Mouse (Mus musculus): ENCODE measurements around the gene E2f8. TPM values are rescaled to one million over a fixed set of nuclear protein-coding genes. Genes with fewer than 3 reads are reported as not detected.

Gene E2f8
- polyA plus RNA-seq, 1 experiment: 19.7 TPM

GRCm38 (mm10) chr7:48880591-48881481, 560 bp downstream of the E2f8 start:
- H3K4me3 ChIP-seq: peak overlapping the region; percentile 75
- H3K79me2 ChIP-seq (ENCODE audit: control insufficient read depth, insufficient read depth): peaks cover 45% of the 10 kb centered on the region
- H3ac ChIP-seq (ENCODE audit: control insufficient read depth, insufficient read length): peak overlapping the region; percentile 20
- TF ChIP-seq E2F4 (IDR thresholded peaks at IDR 0.05; ENCODE audit: insufficient read depth): peak; percentile 83
- peak in 1 of 3 experiments; percentile 28 for TF ChIP-seq MYOD1 (IDR thresholded peaks at IDR 0.05; ENCODE audit: control insufficient read depth in 1 of 3, insufficient read length in 2 of 3, low read depth in 2 of 3)
- TF ChIP-seq MYOG (IDR thresholded peaks at IDR 0.05; ENCODE audit: control insufficient read depth in 1 of 3, insufficient read depth in 1 of 3, insufficient read length in 2 of 3, low read depth in 2 of 3): peak in 1 of 3 experiments; percentile 21
- no peak for TF ChIP-seq TCF12 (IDR thresholded peaks at IDR 0.05; ENCODE audit: insufficient read depth, poor library complexity, severe bottlenecking)
- no peak for TF ChIP-seq SRF (IDR thresholded peaks at IDR 0.05; ENCODE audit: control insufficient read depth, insufficient read length, low read depth)
- no peak for TF ChIP-seq CEBPB (IDR thresholded peaks at IDR 0.05; ENCODE audit: insufficient read depth, poor library complexity, severe bottlenecking)
- peak; percentile 50 for TF ChIP-seq POLR2AphosphoS2 (IDR thresholded peaks at IDR 0.05; ENCODE audit: insufficient read length, low read depth)
- TF ChIP-seq MAX (IDR thresholded peaks at IDR 0.05; ENCODE audit: low read depth): no peak
- TF ChIP-seq USF1 (IDR thresholded peaks at IDR 0.05; ENCODE audit: low read depth): no peak
- no peak for TF ChIP-seq TCF3 (IDR thresholded peaks at IDR 0.05; ENCODE audit: insufficient read length, low read depth)
- TF ChIP-seq POLR2A (IDR thresholded peaks at IDR 0.05; ENCODE audit: insufficient read length, low read depth): peak; percentile 62
- H3K36me3 ChIP-seq (ENCODE audit: control insufficient read depth, insufficient read depth): peaks cover 15% of the 10 kb centered on the region
- H3K4me2 ChIP-seq (ENCODE audit: low read depth): peak overlapping the region; percentile 99
- no peaks in the 10 kb centered on the region for H3K27me3 ChIP-seq (ENCODE audit: control insufficient read depth, insufficient read depth, insufficient read length)

GRCm38 (mm10) chr7:48879574-48879973, 1.8 kb downstream of the E2f8 start:
- peak overlapping the region; percentile 99 for H3K4me2 ChIP-seq (ENCODE audit: low read depth)
- H3K4me3 ChIP-seq: peak overlapping the region; percentile 75
- TF ChIP-seq USF1 (IDR thresholded peaks at IDR 0.05; ENCODE audit: low read depth) (peak; percentile 76), E2F4 (IDR thresholded peaks at IDR 0.05; ENCODE audit: insufficient read depth) (no peak), SRF (IDR thresholded peaks at IDR 0.05; ENCODE audit: control insufficient read depth, insufficient read length, low read depth) (no peak), MAX (IDR thresholded peaks at IDR 0.05; ENCODE audit: low read depth) (no peak), TCF3 (IDR thresholded peaks at IDR 0.05; ENCODE audit: insufficient read length, low read depth) (no peak)
- no peak overlapping the region for H3ac ChIP-seq (ENCODE audit: control insufficient read depth, insufficient read length)
- H3K36me3 ChIP-seq (ENCODE audit: control insufficient read depth, insufficient read depth): peaks cover 25% of the 10 kb centered on the region
- H3K79me2 ChIP-seq (ENCODE audit: control insufficient read depth, insufficient read depth): peaks cover 49% of the 10 kb centered on the region
- no peaks in the 10 kb centered on the region for H3K27me3 ChIP-seq (ENCODE audit: control insufficient read depth, insufficient read depth, insufficient read length)

DNA sequence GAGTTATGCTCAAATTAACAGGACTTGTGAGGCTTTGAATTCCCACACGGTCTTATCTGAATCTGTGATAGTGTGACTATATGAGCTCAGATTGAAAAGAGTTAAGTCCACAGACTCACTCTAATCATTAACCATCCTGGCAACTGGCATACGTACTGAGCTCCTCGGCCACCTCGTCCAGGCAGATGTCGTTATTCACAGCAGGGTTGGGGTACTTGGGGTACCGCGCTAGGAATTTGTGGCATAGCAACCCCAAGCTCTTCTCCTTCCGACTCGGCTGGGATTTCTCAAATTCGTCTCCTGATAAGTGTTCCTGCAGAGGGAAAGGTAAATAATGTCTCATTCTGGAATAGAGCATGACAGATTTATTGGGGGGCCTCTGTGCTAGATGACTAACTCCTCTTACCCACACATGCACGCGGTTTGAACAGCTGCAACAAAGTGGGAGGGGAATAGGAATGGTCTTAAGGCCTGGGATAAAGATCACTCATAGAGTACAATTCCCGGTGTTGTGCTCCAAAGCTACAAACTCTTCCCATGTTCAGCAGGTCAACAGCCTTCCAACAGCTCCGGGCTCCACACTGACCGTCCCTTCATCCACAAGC, 3.5 kb downstream of the E2f8 start:
- no peaks in the 10 kb centered on the region for H3K27me3 ChIP-seq (ENCODE audit: control insufficient read depth, insufficient read depth, insufficient read length)
- TF ChIP-seq POLR2AphosphoS2 (IDR thresholded peaks at IDR 0.05; ENCODE audit: insufficient read length, low read depth) (peak; percentile 65), MYOD1 (IDR thresholded peaks at IDR 0.05; ENCODE audit: control insufficient read depth in 1 of 3, insufficient read length in 2 of 3, low read depth in 2 of 3) (peak; percentile 46 to 93 (median 90)), SRF (IDR thresholded peaks at IDR 0.05; ENCODE audit: control insufficient read depth, insufficient read length, low read depth) (no peak), TCF12 (IDR thresholded peaks at IDR 0.05; ENCODE audit: insufficient read depth, poor library complexity, severe bottlenecking) (peak; percentile 80), POLR2A (IDR thresholded peaks at IDR 0.05; ENCODE audit: insufficient read length, low read depth) (peak; percentile 42), TCF3 (IDR thresholded peaks at IDR 0.05; ENCODE audit: insufficient read length, low read depth) (peak; percentile 22), MAX (IDR thresholded peaks at IDR 0.05; ENCODE audit: low read depth) (no peak), MYOG (IDR thresholded peaks at IDR 0.05; ENCODE audit: control insufficient read depth in 1 of 3, insufficient read depth in 1 of 3, insufficient read length in 2 of 3, low read depth in 2 of 3) (peak in 2 of 3 experiments; percentile 63 to 86)
- peaks cover 32% of the 10 kb centered on the region for H3K36me3 ChIP-seq (ENCODE audit: control insufficient read depth, insufficient read depth)
- H3K4me2 ChIP-seq (ENCODE audit: low read depth): peak overlapping the region; percentile 99
- no peak overlapping the region for H3ac ChIP-seq (ENCODE audit: control insufficient read depth, insufficient read length)
- H3K4me3 ChIP-seq: peak overlapping the region; percentile 75
- peaks cover 53% of the 10 kb centered on the region for H3K79me2 ChIP-seq (ENCODE audit: control insufficient read depth, insufficient read depth)

- no peak overlapping the region for H3ac ChIP-seq (ENCODE audit: control insufficient read depth, insufficient read length)
- peaks cover 53% of the 10 kb centered on the region for H3K79me2 ChIP-seq (ENCODE audit: control insufficient read depth, insufficient read depth)
- TF ChIP-seq POLR2A (IDR thresholded peaks at IDR 0.05; ENCODE audit: insufficient read length, low read depth) (no peak), USF1 (IDR thresholded peaks at IDR 0.05; ENCODE audit: low read depth) (no peak)
- peak overlapping the region; percentile 75 for H3K4me3 ChIP-seq
- no peaks in the 10 kb centered on the region for H3K27me3 ChIP-seq (ENCODE audit: control insufficient read depth, insufficient read depth, insufficient read length)
- peak overlapping the region; percentile 99 for H3K4me2 ChIP-seq (ENCODE audit: low read depth)
- peaks cover 45% of the 10 kb centered on the region for H3K36me3 ChIP-seq (ENCODE audit: control insufficient read depth, insufficient read depth)
Measured at GRCm38 (mm10) chr7:48876526-48876925, 4.9 kb downstream of the E2f8 start.

DNA sequence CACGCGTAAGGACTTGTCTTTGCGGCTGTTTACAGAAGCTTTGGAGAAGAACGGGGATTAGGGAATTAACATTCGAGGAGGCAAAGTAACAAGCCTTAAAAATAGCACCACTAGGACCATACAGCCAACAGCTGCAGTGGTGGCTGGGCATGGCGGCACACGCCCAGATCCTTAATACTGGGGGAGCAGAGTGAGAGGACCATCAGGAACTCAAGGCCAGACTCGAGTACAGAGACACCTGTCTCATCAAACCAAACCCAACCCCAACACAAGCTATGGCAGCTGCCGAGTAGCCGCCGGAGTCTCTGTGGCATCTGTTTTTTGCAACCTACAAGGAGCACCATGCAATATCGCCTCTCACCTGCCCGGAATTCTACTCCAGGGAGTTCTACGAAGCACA, 6.3 kb downstream of the E2f8 start:
- Histone ChIP-seq H3ac (ENCODE audit: control insufficient read depth, insufficient read length) (no peak overlapping the region), H3K27me3 (ENCODE audit: control insufficient read depth, insufficient read depth, insufficient read length) (no peaks in the 10 kb centered on the region), H3K79me2 (ENCODE audit: control insufficient read depth, insufficient read depth) (peaks cover 47% of the 10 kb centered on the region), H3K36me3 (ENCODE audit: control insufficient read depth, insufficient read depth) (peaks cover 58% of the 10 kb centered on the region), H3K4me2 (ENCODE audit: low read depth) (no peak overlapping the region), H3K4me3 (no peak overlapping the region)
- TF ChIP-seq MYOG (IDR thresholded peaks at IDR 0.05; ENCODE audit: control insufficient read depth in 1 of 3, insufficient read depth in 1 of 3, insufficient read length in 2 of 3, low read depth in 2 of 3): peak; percentile 72 to 97 (median 92)
- TF ChIP-seq TCF12 (IDR thresholded peaks at IDR 0.05; ENCODE audit: insufficient read depth, poor library complexity, severe bottlenecking): peak; percentile 56
- TF ChIP-seq MYOD1 (IDR thresholded peaks at IDR 0.05; ENCODE audit: control insufficient read depth in 1 of 3, insufficient read length in 2 of 3, low read depth in 2 of 3): peak; percentile 40 to 95 (median 89)
- TF ChIP-seq CEBPB (IDR thresholded peaks at IDR 0.05; ENCODE audit: insufficient read depth, poor library complexity, severe bottlenecking): no peak
- peak; percentile 32 for TF ChIP-seq POLR2AphosphoS2 (IDR thresholded peaks at IDR 0.05; ENCODE audit: insufficient read length, low read depth)
- peak; percentile 74 for TF ChIP-seq TCF3 (IDR thresholded peaks at IDR 0.05; ENCODE audit: insufficient read length, low read depth)
